Mouse (Mus musculus) left cerebral cortex, adult 11 months (tissue): Measurements from ENCODE around the gene Gss.
"Not testable (repeated sequence)": the region's sequence is repeated elsewhere in the genome, so short reads cannot be mapped to it uniquely, and the experiment has no call there.

Experiments used
- DNase-seq: peaks from one replicate; pipeline ENCODE4 v3.0.0; 2022; ENCODE audit warnings: low spot score

The Gss gene

DNA sequence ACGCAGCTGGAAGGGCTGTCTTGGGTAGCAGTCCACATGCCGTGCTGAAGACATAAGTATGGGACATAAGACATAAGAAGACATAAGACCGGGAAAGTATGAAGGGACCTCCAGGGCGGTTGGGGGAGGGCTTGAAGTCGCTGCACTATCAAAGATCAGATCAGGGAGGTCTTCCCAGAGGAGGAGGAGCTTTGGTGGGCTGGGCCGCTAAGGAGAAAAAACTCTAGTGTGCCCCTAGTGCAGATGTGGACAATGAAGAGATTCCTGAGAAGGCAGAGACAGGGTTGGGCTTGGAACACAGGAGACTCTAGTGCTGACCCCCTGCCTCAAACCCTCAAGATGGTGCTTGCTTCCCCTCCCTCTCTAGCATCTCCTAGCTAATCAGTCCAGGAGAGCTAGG, 24.4 kb upstream of the Gss start:
- DNase-seq = no peak

GRCm38 (mm10) chr2:155613953-155614352, 21.3 kb upstream of the Gss start:
- DNase-seq = no peak

DNA sequence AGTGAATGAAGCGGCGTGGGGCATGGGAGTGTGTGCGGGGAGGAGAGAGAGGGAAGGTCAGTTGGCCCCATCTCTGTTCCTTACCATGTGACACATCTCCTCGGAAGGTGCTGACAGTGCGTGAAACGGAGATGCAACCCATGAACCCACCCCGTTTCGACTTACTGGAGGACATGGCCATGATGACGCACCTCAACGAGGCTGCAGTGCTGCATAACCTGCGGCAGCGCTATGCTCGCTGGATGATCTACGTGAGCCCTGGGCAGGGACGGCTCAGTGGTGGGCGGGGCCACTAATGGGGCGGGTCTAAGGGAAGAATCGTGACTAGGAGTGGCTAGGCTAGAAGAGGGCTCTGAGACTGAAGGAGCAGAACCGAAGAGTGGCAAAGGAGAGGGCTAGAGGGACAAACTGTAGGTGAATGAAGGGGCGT, 20.7 kb upstream of the Gss start:
- no peak for DNase-seq

GRCm38 (mm10) chr2:155611834-155612550, 19.4 kb upstream of the Gss start:
- DNase-seq = no peak

- no peak for DNase-seq
Measured at GRCm38 (mm10) chr2:155610978-155611377, 18.4 kb upstream of the Gss start, which contains the start of gene Myh7b. TSS of gene Myh7b (plus strand) at chr2:155611212.

GRCm38 (mm10) chr2:155606360-155606759, 13.8 kb upstream of the Gss start:
- DNase-seq = no peak

DNA sequence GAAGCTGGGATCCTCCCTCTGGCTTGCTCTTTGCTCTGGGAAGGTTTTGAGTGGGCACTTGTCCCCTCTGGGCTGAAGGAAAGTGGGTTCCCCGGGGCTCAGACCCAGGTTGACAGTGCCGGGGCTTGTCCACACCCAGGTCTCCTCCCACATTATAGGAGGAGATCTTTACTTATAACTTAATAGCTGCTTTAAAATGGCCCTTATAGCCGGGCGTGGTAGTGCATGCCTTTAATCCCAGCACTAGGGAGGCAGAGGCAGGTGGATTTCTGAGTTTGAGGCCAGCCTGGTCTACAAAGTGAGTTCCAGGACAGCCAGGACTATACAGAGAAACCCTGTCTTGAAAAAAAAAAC, 12.6 kb upstream of the Gss start:
- DNase-seq = not testable (repeated sequence)

DNA sequence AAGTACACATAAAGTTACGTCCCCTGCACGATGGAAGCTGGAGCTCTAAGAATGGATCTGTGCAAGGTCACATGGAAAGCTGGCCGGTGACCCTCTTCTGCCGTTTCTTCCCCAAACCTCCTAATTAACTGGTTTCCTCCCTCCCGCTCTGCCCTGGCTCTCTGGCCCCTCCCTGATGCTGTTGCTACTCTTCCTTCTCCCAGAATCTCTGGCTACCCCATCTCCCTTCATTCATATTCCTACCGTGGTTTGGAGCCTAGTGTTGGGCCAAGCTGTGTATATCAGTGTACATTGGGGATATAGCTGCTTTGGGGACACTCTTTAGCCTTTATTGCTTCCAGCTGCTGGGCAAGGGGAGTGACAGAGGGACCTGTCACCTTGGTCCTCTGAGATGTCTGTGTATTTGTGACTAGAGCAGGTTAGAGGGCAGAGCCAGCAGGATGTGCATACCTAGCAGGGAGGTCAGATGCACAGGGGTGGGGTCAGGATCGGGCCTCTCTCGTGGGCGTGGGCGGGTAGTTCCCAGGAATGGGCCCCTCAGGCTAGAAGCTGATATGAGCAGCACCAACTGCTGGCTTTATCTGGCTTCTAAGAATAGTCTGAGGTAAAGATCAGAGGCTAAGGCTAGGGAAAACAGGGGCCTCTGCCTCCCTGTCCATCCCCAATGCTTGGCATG, 12.1 kb upstream of the Gss start:
- DNase-seq = no peak

GRCm38 (mm10) chr2:155603707-155604106, 11.1 kb upstream of the Gss start:
- no peak for DNase-seq

DNA sequence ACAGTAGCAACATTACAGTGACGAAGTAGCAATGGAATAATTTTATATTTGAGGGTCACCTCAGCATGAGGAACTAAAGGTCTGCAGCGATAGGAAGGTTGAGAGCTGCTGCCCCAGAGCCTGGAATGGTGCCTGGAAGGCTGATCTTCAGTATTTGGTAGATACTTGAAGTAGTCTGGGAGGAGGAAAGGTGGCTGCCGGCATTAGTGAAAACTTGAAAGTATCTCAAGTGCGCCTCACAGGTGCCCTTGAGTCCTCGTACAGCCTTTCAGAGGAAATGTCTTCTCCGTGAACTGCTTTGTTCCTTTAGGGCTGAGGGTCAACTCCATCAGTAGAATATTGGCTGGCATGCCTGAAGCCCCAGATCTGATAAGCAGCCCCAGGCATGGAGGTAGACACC, 2.9 kb upstream of the Gss start:
- DNase-seq = no peak

DNA sequence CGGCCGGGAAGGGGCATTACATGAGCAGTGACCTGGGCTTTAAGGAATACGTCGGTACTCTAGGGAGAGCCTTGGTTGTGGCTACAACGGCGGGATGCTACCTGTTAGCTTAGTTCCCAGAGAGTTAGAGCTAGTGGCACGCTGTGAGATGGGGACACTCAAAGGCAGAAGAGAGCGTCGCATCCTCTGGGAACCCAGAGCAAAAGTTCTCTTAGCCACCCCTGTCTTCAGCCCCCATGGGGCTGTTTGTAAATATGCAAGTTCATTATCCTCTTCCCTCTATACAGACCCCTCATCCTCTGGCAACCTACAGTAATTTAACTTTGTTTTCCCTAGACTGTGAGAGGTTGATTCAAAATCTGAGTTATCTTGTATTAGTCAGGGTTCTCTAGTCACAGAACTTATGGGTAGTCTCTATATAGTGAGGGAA, 259 bp upstream of the Gss start:
- no peak for DNase-seq

DNA sequence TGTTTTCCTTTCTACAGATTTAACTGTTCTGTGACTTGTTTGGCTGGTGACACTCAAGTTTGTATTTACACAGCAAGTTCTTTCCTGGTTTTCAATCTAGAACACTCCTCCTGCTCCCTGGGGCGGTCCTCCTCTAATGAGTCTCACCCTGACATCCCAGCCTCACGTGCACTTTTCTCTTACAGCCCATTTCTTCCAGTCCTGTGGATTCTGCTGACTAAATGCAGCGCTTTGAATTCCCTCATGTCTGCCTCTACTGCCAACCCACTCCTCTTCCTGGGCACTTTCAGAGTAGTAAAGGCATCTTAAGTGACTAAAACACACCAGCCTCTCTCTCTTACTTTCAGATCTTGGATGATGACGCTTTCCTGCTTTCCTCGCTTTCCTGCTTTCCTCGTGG, 934 bp downstream of the Gss start:
- no peak for DNase-seq

- DNase-seq = no peak
Measured at GRCm38 (mm10) chr2:155590876-155591275, 1.7 kb downstream of the Gss start.

DNA sequence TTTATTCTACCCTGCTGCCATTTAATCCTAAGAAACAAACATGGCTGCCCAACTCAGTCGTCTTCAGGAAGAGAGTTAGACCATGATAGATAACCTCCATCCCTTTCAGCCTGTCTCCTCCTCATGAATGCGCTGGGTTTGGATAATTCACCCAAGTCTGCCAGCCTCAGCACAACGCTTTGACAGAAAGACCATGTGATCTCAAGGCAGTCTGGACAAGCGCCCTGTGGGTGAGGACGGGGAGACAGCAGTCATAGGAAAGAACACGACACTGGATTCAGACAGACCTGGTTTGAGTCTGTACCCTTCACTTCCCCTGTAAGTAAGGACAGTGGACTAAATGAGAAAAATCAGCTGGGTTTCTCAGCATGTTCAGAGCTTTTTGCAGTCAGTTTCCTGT, 3.1 kb downstream of the Gss start:
- no peak for DNase-seq

DNA sequence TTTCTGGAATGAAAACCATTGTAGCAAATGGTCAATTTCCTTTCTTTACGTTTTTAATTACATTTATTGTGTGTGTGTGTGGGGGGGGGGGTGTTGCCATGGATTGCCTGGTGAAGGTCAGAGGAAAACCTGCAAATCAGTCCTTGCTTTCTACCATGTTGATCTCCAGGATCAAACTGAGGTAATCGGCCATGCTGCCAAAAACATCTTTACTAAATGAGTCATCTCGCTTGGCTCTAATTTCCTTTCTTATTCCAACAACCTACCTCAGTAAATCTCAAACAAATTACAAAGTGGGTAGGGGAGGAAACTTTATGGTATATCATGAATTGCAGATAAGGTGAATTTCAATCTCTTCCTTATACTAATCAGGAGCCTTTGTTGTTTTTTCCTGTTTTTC, 4.5 kb downstream of the Gss start:
- DNase-seq = no peak

- no peak for DNase-seq
Measured at GRCm38 (mm10) chr2:155585486-155585885, 7.1 kb downstream of the Gss start.

GRCm38 (mm10) chr2:155585082-155585481, 7.5 kb downstream of the Gss start:
- DNase-seq = no peak

DNA sequence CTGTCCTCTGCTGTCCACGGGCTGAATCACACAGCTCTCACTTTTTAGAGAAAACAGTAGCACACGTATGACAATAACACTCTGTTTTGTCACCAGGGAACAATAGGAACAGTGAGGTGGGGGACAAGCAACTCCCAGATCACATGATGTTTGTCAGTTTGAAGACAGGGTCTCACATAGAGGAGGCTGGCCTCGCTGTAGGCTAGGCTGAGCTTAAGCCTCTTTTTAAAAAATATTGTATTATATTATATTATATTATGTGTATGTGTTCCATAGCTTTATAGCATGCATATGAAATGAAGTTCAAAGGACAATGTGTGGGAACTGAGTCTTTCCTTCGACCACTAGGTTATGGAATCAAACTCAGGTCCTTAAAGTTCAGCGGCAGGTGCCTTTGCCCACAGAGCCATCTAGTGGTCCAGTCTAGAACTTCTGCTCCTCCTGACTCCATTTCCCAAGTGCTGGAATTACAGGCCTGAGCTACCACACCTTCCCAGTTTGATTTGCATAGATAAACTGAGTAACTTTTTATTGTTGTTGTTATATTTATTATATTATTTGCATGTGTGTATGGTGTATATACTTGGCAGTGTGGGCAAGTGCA, 8.6 kb downstream of the Gss start:
- peak; percentile 27 for DNase-seq

GRCm38 (mm10) chr2:155582996-155583395, 9.6 kb downstream of the Gss start:
- no peak for DNase-seq

DNA sequence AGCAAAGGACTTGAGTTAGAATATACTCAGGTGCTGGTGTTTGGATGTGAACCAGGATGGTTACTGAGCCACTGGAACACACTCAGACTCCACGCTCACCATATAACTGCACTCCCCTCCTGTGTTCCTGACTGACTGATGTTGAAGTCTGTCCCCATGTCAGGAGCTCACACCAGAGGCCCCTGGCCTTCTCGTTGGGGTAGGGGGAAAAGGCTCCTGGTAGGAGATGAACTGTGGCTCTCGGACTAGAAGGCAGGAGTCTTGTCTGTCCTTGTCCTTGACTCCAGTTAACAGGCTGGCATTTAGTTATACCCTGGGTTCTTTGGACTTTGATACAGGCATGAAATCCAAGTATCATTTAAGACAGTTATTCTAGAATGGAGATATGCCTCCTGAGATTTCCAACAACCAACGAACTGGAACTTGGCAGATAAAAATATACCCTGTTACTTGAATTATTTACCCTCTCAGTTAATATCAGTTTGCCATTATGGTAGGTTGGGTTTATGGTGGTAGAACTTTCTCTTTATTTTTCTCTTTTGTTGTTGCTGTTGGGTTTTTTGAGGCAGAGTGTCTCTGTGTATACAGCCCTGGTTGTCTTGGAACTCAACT, 10.1 kb downstream of the Gss start:
- no peak for DNase-seq

DNA sequence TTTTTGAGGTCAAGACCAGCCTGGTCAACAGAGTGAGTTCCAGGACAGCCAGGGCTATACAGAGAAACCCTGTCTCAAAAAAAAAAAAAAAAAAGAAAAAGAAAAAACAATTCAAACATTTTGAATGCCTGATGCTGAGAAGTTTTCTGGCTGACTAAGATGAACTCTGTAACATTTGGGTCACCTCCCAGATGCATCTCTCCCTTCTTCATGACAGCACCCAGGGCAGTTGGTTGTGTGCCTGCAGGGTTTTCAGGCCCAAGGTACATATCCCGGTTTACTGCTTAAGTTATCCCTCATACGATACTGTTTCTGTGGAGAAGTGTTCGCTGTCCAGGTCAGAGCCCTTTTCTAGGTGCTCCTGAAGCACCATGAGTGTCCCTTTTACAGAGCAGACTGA, 12.3 kb downstream of the Gss start:
- DNase-seq = no peak

DNA sequence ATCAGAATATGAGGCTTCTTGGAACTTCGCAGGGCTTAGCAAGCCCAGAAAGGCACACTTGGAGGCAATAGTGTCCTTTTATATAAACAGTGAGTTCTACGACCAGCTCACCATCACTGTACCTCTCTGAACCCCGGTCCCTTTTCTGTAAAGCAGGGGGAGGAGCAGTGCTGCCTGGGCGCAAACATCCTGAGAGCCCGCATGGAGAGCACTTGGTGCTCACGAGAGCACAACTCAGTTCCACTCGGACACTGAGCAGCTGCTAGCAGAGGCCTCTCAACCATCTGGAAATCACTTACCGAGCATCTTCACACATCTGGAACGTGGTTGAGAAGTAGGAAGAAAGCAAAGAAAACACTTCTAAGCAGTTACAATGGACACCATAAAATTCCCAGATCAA, 16.0 kb downstream of the Gss start:
- no peak for DNase-seq

DNA sequence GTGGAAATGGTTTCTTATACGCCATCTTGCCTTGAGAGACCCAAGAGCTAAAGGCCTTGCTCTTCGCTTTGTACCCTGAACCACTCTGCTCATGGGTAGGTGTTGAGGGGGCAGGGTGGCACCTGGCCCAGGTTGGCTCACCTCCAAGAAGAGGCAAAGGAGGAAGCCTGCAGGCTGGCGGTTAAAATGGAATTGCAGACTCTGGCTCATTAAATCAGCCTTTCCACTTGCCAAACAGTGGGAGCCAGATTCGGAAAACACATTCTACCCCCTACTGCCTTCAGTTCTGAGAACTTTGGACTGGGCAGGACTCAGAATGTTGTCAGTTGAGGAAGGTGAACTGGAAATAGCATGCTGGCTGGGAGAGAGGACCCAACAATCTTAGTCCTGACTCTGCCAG, 17.9 kb downstream of the Gss start:
- DNase-seq = no peak
